In the genomic region with DNA sequence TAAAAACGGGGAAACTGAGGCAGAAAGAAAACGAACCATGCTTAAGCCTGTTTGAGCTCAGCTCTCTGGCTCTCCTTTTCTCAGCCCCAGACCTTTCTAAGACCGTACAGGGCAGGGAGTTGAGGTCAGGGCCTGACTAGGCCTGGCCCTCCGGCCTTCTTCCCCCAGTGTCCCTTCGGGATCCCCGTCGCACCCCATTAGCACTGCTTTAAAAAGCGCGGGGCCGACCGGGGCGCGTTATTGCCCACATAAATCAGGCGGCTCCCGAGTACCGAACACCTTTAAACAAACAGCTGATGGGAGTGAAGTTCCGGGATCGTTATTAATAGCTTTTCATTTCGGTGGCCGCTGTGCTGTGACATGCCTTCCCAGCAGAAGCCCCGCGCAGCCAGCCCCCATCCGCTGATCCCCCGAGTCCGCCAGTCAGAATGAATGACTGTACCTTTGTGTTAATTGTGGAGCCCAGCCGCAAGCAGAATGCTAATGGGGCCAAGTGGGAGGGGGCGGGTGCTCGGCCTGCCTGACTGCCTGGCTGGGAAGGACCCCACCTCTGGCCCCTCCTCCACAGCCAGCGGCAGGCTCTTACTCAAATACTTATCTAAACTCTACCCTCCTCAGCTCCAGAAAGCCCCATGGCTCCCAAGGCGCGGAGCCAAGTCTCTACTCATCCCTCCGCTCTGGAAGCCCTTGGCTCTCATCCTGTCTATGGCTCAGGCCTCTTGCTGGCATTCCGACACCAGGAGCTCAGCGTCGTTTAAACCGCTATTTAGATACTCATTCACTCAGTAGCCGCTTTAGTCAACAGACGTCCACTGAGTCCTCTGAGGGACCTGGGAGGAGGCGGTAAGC, we compare ENCODE assay signal across 9 mouse cellular contexts. TPM values are rescaled to one million over a fixed set of nuclear protein-coding genes. Genes with fewer than 3 reads are reported as not detected.
A peak's percentile ranks its signal among the peaks of the same experiment; 100 is the strongest.
DNase-seq lines count a peak whose midpoint lies in the region; ATAC-seq lines count a peak whose summit lies in the region.
"Had no signal": no experiment of that assay in that cellular context is flagged by ENCODE, and none has a peak within 500 bp of the region (broad histone marks: within the 10 kb centered on the region; RNA-seq: fewer than 3 reads in every experiment).

No protein-coding gene starts in this region.

- ATAC-seq in kidney, embryonic 14.5 days (ENCODE audit: low FRiP score, low TSS enrichment): peak; percentile 59
- ATAC-seq in forebrain, embryonic 11.5 days (replicated peaks; ENCODE audit: low FRiP score): peak; percentile 76
- no peak for ATAC-seq in limb, embryonic 11.5 days (ENCODE audit: insufficient number of reproducible peaks, low FRiP score, low TSS enrichment, low read depth)
- peak; percentile 61; the same call in 1 of the 2 replicates for ATAC-seq in stomach, embryonic 14.5 days (ENCODE audit: insufficient number of reproducible peaks, insufficient read depth, low FRiP score, low read depth)

- H3K9me3 ChIP-seq in kidney, embryonic 14.5 days (ENCODE audit: control insufficient read depth, low read length): no peaks in the 10 kb centered on the region
- no peaks in the 10 kb centered on the region for H3K9me3 ChIP-seq in forebrain, embryonic 11.5 days (ENCODE audit: control insufficient read depth, low read length)
- H3K9me3 ChIP-seq in limb, embryonic 11.5 days (ENCODE audit: control insufficient read depth, low read length): no peaks in the 10 kb centered on the region
- H3K9me3 ChIP-seq in stomach, embryonic 14.5 days (ENCODE audit: control insufficient read depth, low read depth, low read length): no peaks in the 10 kb centered on the region

- H3K27me3 ChIP-seq in kidney, embryonic 14.5 days (ENCODE audit: control insufficient read depth, insufficient read depth, low read length): peaks cover 77% of the 10 kb centered on the region
- H3K27me3 ChIP-seq in forebrain, embryonic 11.5 days (ENCODE audit: control insufficient read depth, insufficient read depth, low read length): peaks cover 14% of the 10 kb centered on the region; the same call in 1 of the 2 replicates
- peaks cover 55% of the 10 kb centered on the region for H3K27me3 ChIP-seq in limb, embryonic 11.5 days (ENCODE audit: control insufficient read depth, insufficient read depth, low read length)
- H3K27me3 ChIP-seq in stomach, embryonic 14.5 days (ENCODE audit: control insufficient read depth, insufficient read depth, low read length): peaks cover 35% of the 10 kb centered on the region

- no peak overlapping the region for H3K9ac ChIP-seq in kidney, embryonic 14.5 days (ENCODE audit: low read depth, low read length)
- H3K9ac ChIP-seq in forebrain, embryonic 11.5 days (ENCODE audit: low read length): peak overlapping the region; percentile 42; the same call in 1 of the 2 replicates
- H3K9ac ChIP-seq in limb, embryonic 11.5 days (ENCODE audit: low read length): no peak overlapping the region
- H3K9ac ChIP-seq in stomach, embryonic 14.5 days (replicated peaks; ENCODE audit: low read depth, low read length): no peak overlapping the region

- intact Hi-C loops in left cerebral cortex, postnatal 14 days (cut with DNase I): no loop called here

- 1% methylated on average over 39 of the region's 39 CpGs for WGBS in kidney, embryonic 14.5 days
- WGBS in forebrain, embryonic 11.5 days: 3% methylated on average over 39 of the region's 39 CpGs
- WGBS in limb, embryonic 11.5 days: 2% methylated on average over 39 of the region's 39 CpGs
- 4% methylated on average over 39 of the region's 39 CpGs for WGBS in stomach, embryonic 14.5 days

- peak overlapping the region; percentile 16; the same call in 1 of the 2 replicates for H3K4me3 ChIP-seq in kidney, embryonic 14.5 days (ENCODE audit: low read length)
- no peak overlapping the region for H3K4me3 ChIP-seq in forebrain, embryonic 11.5 days (ENCODE audit: low read depth, low read length)
- no peak overlapping the region for H3K4me3 ChIP-seq in limb, embryonic 11.5 days (ENCODE audit: low read depth, low read length)
- peak overlapping the region; percentile 9; the same call in 1 of the 2 replicates for H3K4me3 ChIP-seq in stomach, embryonic 14.5 days (ENCODE audit: low read depth, low read length)
- H3K4me3 ChIP-seq: heart, adult 2 months had no signal

- peak overlapping the region; percentile 33 for H3K4me2 ChIP-seq in kidney, embryonic 14.5 days (replicated peaks; ENCODE audit: low read depth, low read length)
- peak overlapping the region; percentile 49 for H3K4me2 ChIP-seq in forebrain, embryonic 11.5 days (ENCODE audit: low read depth, low read length, severe bottlenecking)
- H3K4me2 ChIP-seq in limb, embryonic 11.5 days (ENCODE audit: low read depth, severe bottlenecking): peak overlapping the region; percentile 35
- peak overlapping the region; percentile 37 for H3K4me2 ChIP-seq in stomach, embryonic 14.5 days (replicated peaks; ENCODE audit: low read depth, low read length)

- no peaks in the 10 kb centered on the region for H3K36me3 ChIP-seq in kidney, embryonic 14.5 days (ENCODE audit: control insufficient read depth, insufficient read depth, low read length)
- no peaks in the 10 kb centered on the region for H3K36me3 ChIP-seq in forebrain, embryonic 11.5 days (ENCODE audit: control insufficient read depth, insufficient read depth, low read length)
- H3K36me3 ChIP-seq in limb, embryonic 11.5 days (ENCODE audit: control insufficient read depth, insufficient read depth, low read length): no peaks in the 10 kb centered on the region
- H3K36me3 ChIP-seq in stomach, embryonic 14.5 days (ENCODE audit: control insufficient read depth, insufficient read depth, low read length): no peaks in the 10 kb centered on the region

- H3K27ac ChIP-seq in kidney, embryonic 14.5 days (ENCODE audit: low read depth, low read length): no peak overlapping the region
- H3K27ac ChIP-seq in forebrain, embryonic 11.5 days (ENCODE audit: low read depth, low read length): peak overlapping the region; percentile 79
- H3K27ac ChIP-seq in limb, embryonic 11.5 days (replicated peaks; ENCODE audit: low read depth, low read length): no peak overlapping the region
- H3K27ac ChIP-seq in stomach, embryonic 14.5 days (ENCODE audit: low read length): no peak overlapping the region
- H3K27ac ChIP-seq: heart, adult 2 months had no signal

- no peak for DNase-seq in kidney, postnatal 14 days
- DNase-seq in adrenal gland, postnatal 25 days: peak; percentile 62
- DNase-seq in forebrain, embryonic 11.5 days (ENCODE audit: low spot score): peak; percentile 91
- DNase-seq in limb, embryonic 11.5 days (ENCODE audit: low spot score): peak; percentile 67
- no peak for DNase-seq in left cerebral cortex, postnatal 14 days (ENCODE audit: low spot score in 2 of 2)
- no peak for DNase-seq in frontal cortex, postnatal 25 days (ENCODE audit: low spot score in 2 of 2)

- peaks cover 18% of the 10 kb centered on the region for H3K4me1 ChIP-seq in kidney, embryonic 14.5 days (ENCODE audit: control insufficient read depth, insufficient read depth, low read length)
- peaks cover 36% of the 10 kb centered on the region for H3K4me1 ChIP-seq in forebrain, embryonic 11.5 days (replicated peaks; ENCODE audit: control insufficient read depth, insufficient read depth, low read length)
- peaks cover 32% of the 10 kb centered on the region for H3K4me1 ChIP-seq in limb, embryonic 11.5 days (ENCODE audit: control insufficient read depth, insufficient read depth, low read length)
- peaks cover 13% of the 10 kb centered on the region for H3K4me1 ChIP-seq in stomach, embryonic 14.5 days (ENCODE audit: control insufficient read depth, insufficient read depth, low read length)

RNA-seq across cellular contexts. Expression of gene Cdh22, which starts 19.3 kb away (rescaled TPM):
- polyA plus RNA-seq in kidney, embryonic 14.5 days (2014; fragmentation: Nextera tagmentation; extraction: Ambion mirVana): 0.74 and 1.2 TPM in 2 replicates
- 0.57 and 1.2 TPM in 2 replicates for total RNA-seq in adrenal gland, postnatal 25 days (2021)
- polyA plus RNA-seq in forebrain, embryonic 11.5 days (2014; fragmentation: Nextera tagmentation; extraction: Ambion mirVana): 6.2 and 6.3 TPM in 2 replicates
- polyA plus RNA-seq in limb, embryonic 11.5 days (2014; fragmentation: Nextera tagmentation; extraction: Ambion mirVana): 1.1 TPM in 2 replicates
- polyA plus RNA-seq in stomach, embryonic 14.5 days (2014; fragmentation: Nextera tagmentation; extraction: Ambion mirVana): 0.27 and 0.32 TPM in 2 replicates
- 10 to 100 TPM; 33.8 TPM for total RNA-seq in left cerebral cortex, postnatal 14 days (2021)

Comparison
In these comparisons a context has a peak if more than half of its experiments do, and no peak if none do; other contexts are left out.
1. H3K4me3 ChIP-seq: peak in kidney, embryonic 14.5 days (single experiment) and stomach, embryonic 14.5 days (single experiment); none in forebrain, embryonic 11.5 days (single experiment) and limb, embryonic 11.5 days (single experiment).
2. DNase-seq: peak in adrenal gland, postnatal 25 days (single experiment), forebrain, embryonic 11.5 days (single experiment) and limb, embryonic 11.5 days (single experiment); none in kidney, postnatal 14 days (single experiment), left cerebral cortex, postnatal 14 days (0 of 2) and frontal cortex, postnatal 25 days (0 of 2).
3. Peak in every context shown above with its lines, with median percentiles within 50 percentile points of each other: H3K4me2 ChIP-seq.